Mouse (Mus musculus): ENCODE data around the gene Jam2. TPM values are rescaled to one million over a fixed set of nuclear protein-coding genes. Genes with fewer than 3 reads are reported as not detected.

Gene Jam2
- polyA plus RNA-seq, 1 experiment: not detected

- Histone ChIP-seq H3K4me1 (ENCODE audit: control insufficient read depth, insufficient read depth, low read length) (peaks cover 3% of the 10 kb centered on the region; the same call in 1 of the 2 replicates), H3K4me3 (ENCODE audit: insufficient read depth, low read length) (no peak overlapping the region), H3K27ac (ENCODE audit: insufficient read depth, low read depth, low read length) (no peak overlapping the region)
- no peak for TF ChIP-seq POLR2A (IDR thresholded peaks at IDR 0.05; ENCODE audit: borderline replicate concordance, low read depth, low read length)
Observed at GRCm38 (mm10) chr16:84778861-84779630, 5.1 kb downstream of the Jam2 start.

- no peak for TF ChIP-seq POLR2A (IDR thresholded peaks at IDR 0.05; ENCODE audit: borderline replicate concordance, low read depth, low read length)
- no peak for TF ChIP-seq CTCF (IDR thresholded peaks at IDR 0.05; ENCODE audit: low read depth, low read length)
- H3K4me1 ChIP-seq (ENCODE audit: control insufficient read depth, insufficient read depth, low read length): peaks cover 3% of the 10 kb centered on the region; the same call in 1 of the 2 replicates
- H3K4me3 ChIP-seq (ENCODE audit: insufficient read depth, low read length): no peak overlapping the region
- no peak overlapping the region for H3K27ac ChIP-seq (ENCODE audit: insufficient read depth, low read depth, low read length)
Observed at GRCm38 (mm10) chr16:84779718-84780117, 5.8 kb downstream of the Jam2 start.

GRCm38 (mm10) chr16:84783279-84783678 lies 9.4 kb downstream of the Jam2 start:
- peaks cover 3% of the 10 kb centered on the region; the same call in 1 of the 2 replicates for H3K4me1 ChIP-seq (ENCODE audit: control insufficient read depth, insufficient read depth, low read length)
- H3K27ac ChIP-seq (ENCODE audit: insufficient read depth, low read depth, low read length): no peak overlapping the region
- TF ChIP-seq CTCF (IDR thresholded peaks at IDR 0.05; ENCODE audit: low read depth, low read length): no peak
- no peak for TF ChIP-seq POLR2A (IDR thresholded peaks at IDR 0.05; ENCODE audit: borderline replicate concordance, low read depth, low read length)
- no peak overlapping the region for H3K4me3 ChIP-seq (ENCODE audit: insufficient read depth, low read length)

DNA sequence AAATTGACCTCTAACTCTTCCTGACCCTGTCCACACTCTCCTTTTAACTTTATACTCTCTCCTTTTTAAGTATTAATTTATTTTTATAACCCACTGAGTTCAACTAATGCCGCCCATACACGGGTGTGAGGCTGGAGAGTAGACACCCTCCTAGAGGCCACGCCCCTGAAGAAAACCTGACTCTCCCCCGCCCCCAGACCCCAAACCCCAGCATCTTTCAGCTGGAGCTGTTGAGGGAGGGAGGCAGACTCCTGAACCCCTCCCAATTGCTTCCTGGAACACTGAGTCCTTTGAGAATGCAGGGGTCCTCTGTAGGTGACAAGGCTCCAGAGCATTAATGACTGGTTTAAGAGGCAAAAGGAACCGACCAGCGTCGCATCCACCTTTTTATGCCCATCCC lies 11.0 kb downstream of the Jam2 start:
- H3K4me3 ChIP-seq (ENCODE audit: insufficient read depth, low read length): no peak overlapping the region
- TF ChIP-seq POLR2A (IDR thresholded peaks at IDR 0.05; ENCODE audit: borderline replicate concordance, low read depth, low read length) (no peak), CTCF (IDR thresholded peaks at IDR 0.05; ENCODE audit: low read depth, low read length) (no peak)
- H3K27ac ChIP-seq (ENCODE audit: insufficient read depth, low read depth, low read length): no peak overlapping the region
- H3K4me1 ChIP-seq (ENCODE audit: control insufficient read depth, insufficient read depth, low read length): peaks cover 3% of the 10 kb centered on the region; the same call in 1 of the 2 replicates

GRCm38 (mm10) chr16:84790595-84791165 lies 16.8 kb downstream of the Jam2 start:
- H3K27ac ChIP-seq (ENCODE audit: insufficient read depth, low read depth, low read length): no peak overlapping the region
- TF ChIP-seq POLR2A (IDR thresholded peaks at IDR 0.05; ENCODE audit: borderline replicate concordance, low read depth, low read length): no peak
- TF ChIP-seq CTCF (IDR thresholded peaks at IDR 0.05; ENCODE audit: low read depth, low read length): no peak
- H3K4me3 ChIP-seq (ENCODE audit: insufficient read depth, low read length): no peak overlapping the region
- H3K4me1 ChIP-seq (ENCODE audit: control insufficient read depth, insufficient read depth, low read length): peaks cover 5% of the 10 kb centered on the region

DNA sequence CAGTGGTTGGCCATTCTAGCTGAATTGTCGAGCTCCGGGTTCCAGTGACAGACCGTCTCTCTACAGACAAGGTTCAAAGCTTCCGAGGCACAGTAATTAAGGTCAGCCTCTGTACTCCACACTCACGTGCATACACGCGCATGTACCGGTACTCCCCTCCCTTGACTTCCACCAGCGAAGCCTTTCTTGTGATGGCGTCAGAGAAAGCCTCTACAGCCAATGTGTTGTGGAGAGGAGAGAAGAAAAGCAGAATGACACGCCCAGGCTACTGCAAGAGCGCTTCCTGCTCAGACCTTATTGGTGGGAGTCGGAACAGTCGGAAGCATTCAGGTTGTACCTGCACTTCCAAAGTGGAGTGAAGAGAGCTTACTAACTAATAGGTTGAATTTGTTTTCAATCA lies 19.5 kb downstream of the Jam2 start:
- H3K4me3 ChIP-seq (ENCODE audit: insufficient read depth, low read length): no peak overlapping the region
- peaks cover 5% of the 10 kb centered on the region for H3K4me1 ChIP-seq (ENCODE audit: control insufficient read depth, insufficient read depth, low read length)
- TF ChIP-seq CTCF (IDR thresholded peaks at IDR 0.05; ENCODE audit: low read depth, low read length): no peak
- TF ChIP-seq POLR2A (IDR thresholded peaks at IDR 0.05; ENCODE audit: borderline replicate concordance, low read depth, low read length): no peak
- no peak overlapping the region for H3K27ac ChIP-seq (ENCODE audit: insufficient read depth, low read depth, low read length)

DNA sequence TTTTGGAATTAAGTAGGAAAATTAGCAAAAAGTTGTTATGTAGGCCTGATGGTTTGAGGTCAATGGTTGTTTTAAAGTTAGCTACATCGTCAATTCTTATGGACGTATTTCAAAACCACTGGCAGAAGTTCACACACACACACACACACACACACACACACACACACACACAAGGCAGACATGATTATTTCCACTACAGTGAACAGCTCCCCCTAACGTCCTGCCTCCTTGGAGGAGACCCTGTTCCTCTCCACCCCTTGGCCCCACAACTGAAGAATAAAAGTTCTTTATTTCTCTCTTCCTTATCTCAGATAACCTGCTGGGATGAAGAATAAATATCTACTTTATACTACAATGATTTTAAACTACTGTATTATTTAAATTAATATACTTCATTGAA lies 21.4 kb downstream of the Jam2 start:
- Histone ChIP-seq H3K4me1 (ENCODE audit: control insufficient read depth, insufficient read depth, low read length) (peaks cover 5% of the 10 kb centered on the region), H3K4me3 (ENCODE audit: insufficient read depth, low read length) (no peak overlapping the region), H3K27ac (ENCODE audit: insufficient read depth, low read depth, low read length) (peak overlapping the region; percentile 17; the same call in 1 of the 2 replicates)
- TF ChIP-seq POLR2A (IDR thresholded peaks at IDR 0.05; ENCODE audit: borderline replicate concordance, low read depth, low read length) (no peak), CTCF (IDR thresholded peaks at IDR 0.05; ENCODE audit: low read depth, low read length) (no peak)

- TF ChIP-seq CTCF (IDR thresholded peaks at IDR 0.05; ENCODE audit: low read depth, low read length) (no peak), POLR2A (IDR thresholded peaks at IDR 0.05; ENCODE audit: borderline replicate concordance, low read depth, low read length) (no peak)
- H3K27ac ChIP-seq (ENCODE audit: insufficient read depth, low read depth, low read length): no peak overlapping the region
- H3K4me1 ChIP-seq (ENCODE audit: control insufficient read depth, insufficient read depth, low read length): peaks cover 5% of the 10 kb centered on the region
- H3K4me3 ChIP-seq (ENCODE audit: insufficient read depth, low read length): no peak overlapping the region
Observed at GRCm38 (mm10) chr16:84796678-84797077, 22.8 kb downstream of the Jam2 start.

GRCm38 (mm10) chr16:84800038-84800437 lies 26.1 kb downstream of the Jam2 start:
- no peak for TF ChIP-seq POLR2A (IDR thresholded peaks at IDR 0.05; ENCODE audit: borderline replicate concordance, low read depth, low read length)
- no peak for TF ChIP-seq CTCF (IDR thresholded peaks at IDR 0.05; ENCODE audit: low read depth, low read length)
- no peak overlapping the region for H3K4me3 ChIP-seq (ENCODE audit: insufficient read depth, low read length)
- peaks cover 13% of the 10 kb centered on the region for H3K4me1 ChIP-seq (ENCODE audit: control insufficient read depth, insufficient read depth, low read length)
- H3K27ac ChIP-seq (ENCODE audit: insufficient read depth, low read depth, low read length): no peak overlapping the region

- Histone ChIP-seq H3K27ac (ENCODE audit: insufficient read depth, low read depth, low read length) (no peak overlapping the region), H3K4me1 (ENCODE audit: control insufficient read depth, insufficient read depth, low read length) (peaks cover 10% of the 10 kb centered on the region), H3K4me3 (ENCODE audit: insufficient read depth, low read length) (no peak overlapping the region)
- no peak for TF ChIP-seq CTCF (IDR thresholded peaks at IDR 0.05; ENCODE audit: low read depth, low read length)
- TF ChIP-seq POLR2A (IDR thresholded peaks at IDR 0.05; ENCODE audit: borderline replicate concordance, low read depth, low read length): no peak
Observed at GRCm38 (mm10) chr16:84802217-84802616, 28.3 kb downstream of the Jam2 start.

Data from bone marrow macrophage, adult 2 months (primary cell).